Mouse (Mus musculus) testis, adult 2 months (tissue): ENCODE data around the gene Adi1. TPM values are rescaled to one million over a fixed set of nuclear protein-coding genes. Genes with fewer than 3 reads are reported as not detected.

Source experiments
- H3K27ac ChIP-seq: fragments of 200-500 bp; 2 replicates; pipeline ENCODE4 v1.5.1; 2012; ENCODE audit warnings: low read depth, low read length; ENCODE audit not compliant: control insufficient read depth, insufficient read depth
- H3K27me3 ChIP-seq: fragments of 200-500 bp; 2 replicates; pipeline ENCODE4 v1.6.1; 2012; ENCODE audit warnings: mild to moderate bottlenecking, low read length, moderate library complexity; ENCODE audit not compliant: control insufficient read depth, insufficient read depth
- H3K36me3 ChIP-seq: fragments of 200-500 bp; 2 replicates; pipeline ENCODE4 v1.6.1; 2012; ENCODE audit warnings: mild to moderate bottlenecking, low read length; ENCODE audit not compliant: control insufficient read depth, insufficient read depth
- H3K4me1 ChIP-seq: fragments of 200-500 bp; 2 replicates; pipeline ENCODE4 v1.6.1; 2012; ENCODE audit warnings: low read length; ENCODE audit not compliant: control insufficient read depth, insufficient read depth
- H3K4me3 ChIP-seq: fragments of 200-500 bp; 2 replicates; pipeline ENCODE4 v1.5.1; 2012; ENCODE audit warnings: low read depth, mild to moderate bottlenecking, low read length, moderate library complexity, mixed read lengths; ENCODE audit not compliant: control insufficient read depth
- CTCF ChIP-seq: fragments of 200-500 bp; IDR thresholded peaks from 2 replicates; pipeline ENCODE4 v1.5.1; 2012; ENCODE audit warnings: low read depth, mild to moderate bottlenecking, inconsistent platforms, low read length, moderate library complexity; ENCODE audit not compliant: control insufficient read depth, insufficient read depth, insufficient replicate concordance
- POLR2A ChIP-seq: fragments of 200-500 bp; IDR thresholded peaks from 2 replicates; pipeline ENCODE4 v1.6.1; 2012; ENCODE audit warnings: low read depth, mild to moderate bottlenecking, inconsistent platforms, low read length, moderate library complexity; ENCODE audit not compliant: control insufficient read depth
- polyA plus RNA-seq: library from polyadenylated mRNA; depleted of rRNA; stranded (reverse); fragments of >200 nt; gene quantifications from 2 replicates; pipeline ENCODE4 v1.2.3, GENCODE M21; 2012

Adi1 gene
- polyA plus RNA-seq, 1 experiment, result 4.1 TPM

GRCm38 (mm10) chr12:28636543-28636942 is 38.5 kb upstream of the Adi1 start:
- peak overlapping the region; percentile 92 for H3K4me3 ChIP-seq
- TF ChIP-seq CTCF, result no peak
- no peak for TF ChIP-seq POLR2A
- H3K27ac ChIP-seq, result peak overlapping the region; percentile 91; the same call in 1 of the 2 replicates
- H3K4me1 ChIP-seq, result 0 out of 2 replicates have a peak, but pooled peaks cover 3% of the 10 kb centered on the region
- H3K36me3 ChIP-seq, result peaks cover 3% of the 10 kb centered on the region
- H3K27me3 ChIP-seq, result no peaks in the 10 kb centered on the region

GRCm38 (mm10) chr12:28638778-28639177 is 36.3 kb upstream of the Adi1 start:
- Histone ChIP-seq H3K4me1 (0 out of 2 replicates have a peak, but pooled peaks cover 3% of the 10 kb centered on the region), H3K36me3 (peaks cover 3% of the 10 kb centered on the region), H3K4me3 (no peak overlapping the region), H3K27me3 (no peaks in the 10 kb centered on the region), H3K27ac (no peak overlapping the region)
- no peak for TF ChIP-seq CTCF
- TF ChIP-seq POLR2A, result no peak

- Histone ChIP-seq H3K4me3 (peak within 1 kb of the TSS; percentile 88), H3K27me3 (no peaks in the 10 kb centered on the region), H3K4me1 (peaks cover 4% of the 10 kb centered on the region), H3K27ac (peak within 1 kb of the TSS; percentile 92), H3K36me3 (no peaks in the 10 kb centered on the region; the same call in 1 of the 2 replicates)
- TF ChIP-seq CTCF (no peak), POLR2A (peak; percentile 95)
Observed at GRCm38 (mm10) chr12:28649141-28650110, 25.6 kb upstream of the Adi1 start, which contains the start of gene Rnaseh1. Gene Rnaseh1, plus strand, starts transcription at chr12:28649602.

GRCm38 (mm10) chr12:28662628-28663027 is 12.4 kb upstream of the Adi1 start:
- H3K4me1 ChIP-seq, result no peaks in the 10 kb centered on the region
- H3K27ac ChIP-seq, result no peak overlapping the region
- H3K4me3 ChIP-seq, result no peak overlapping the region
- TF ChIP-seq POLR2A, result no peak
- TF ChIP-seq CTCF, result no peak
- peaks cover 3% of the 10 kb centered on the region for H3K36me3 ChIP-seq
- no peaks in the 10 kb centered on the region for H3K27me3 ChIP-seq

GRCm38 (mm10) chr12:28666734-28667133 is 8.3 kb upstream of the Adi1 start:
- Histone ChIP-seq H3K27me3 (no peaks in the 10 kb centered on the region), H3K4me3 (no peak overlapping the region), H3K36me3 (no peaks in the 10 kb centered on the region), H3K27ac (no peak overlapping the region), H3K4me1 (no peaks in the 10 kb centered on the region)
- TF ChIP-seq POLR2A (no peak), CTCF (no peak)

GRCm38 (mm10) chr12:28667287-28667686 is 7.7 kb upstream of the Adi1 start:
- no peak overlapping the region for H3K27ac ChIP-seq
- TF ChIP-seq CTCF, result no peak
- TF ChIP-seq POLR2A, result no peak
- H3K36me3 ChIP-seq, result no peaks in the 10 kb centered on the region
- H3K4me3 ChIP-seq, result no peak overlapping the region
- no peaks in the 10 kb centered on the region for H3K27me3 ChIP-seq
- H3K4me1 ChIP-seq, result no peaks in the 10 kb centered on the region

GRCm38 (mm10) chr12:28674038-28674720 is 852 bp upstream of the Adi1 start:
- Histone ChIP-seq H3K36me3 (no peaks in the 10 kb centered on the region), H3K4me1 (peaks cover 11% of the 10 kb centered on the region), H3K27ac (no peak overlapping the region), H3K4me3 (no peak overlapping the region), H3K27me3 (no peaks in the 10 kb centered on the region)
- TF ChIP-seq CTCF (no peak), POLR2A (no peak)
